ENCODE assay signal across 8 mouse cellular contexts in the genomic region with DNA sequence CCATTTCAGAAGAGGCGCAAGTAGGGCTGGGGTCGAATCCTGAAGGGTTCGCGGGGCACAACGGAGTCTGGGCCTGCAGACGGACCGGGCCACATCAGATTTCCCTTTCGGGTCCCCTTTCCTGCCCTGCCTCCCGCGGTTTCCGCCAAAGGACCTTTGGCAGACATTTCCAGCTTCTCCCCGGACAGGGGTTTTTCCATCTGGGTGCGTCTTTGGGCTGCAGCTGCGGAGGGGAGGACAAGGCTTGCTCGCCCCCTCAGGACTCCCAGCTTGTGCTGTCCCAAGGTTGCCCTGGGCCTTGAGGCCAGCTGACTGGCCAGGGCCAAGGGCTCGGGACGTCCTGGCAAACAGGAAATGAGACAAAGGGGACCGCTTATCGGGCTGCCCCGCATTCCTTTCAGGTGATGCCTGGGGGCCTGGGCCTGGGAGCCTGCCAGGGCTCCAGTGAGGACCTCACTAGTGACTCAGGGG. TPM values are rescaled to one million over a fixed set of nuclear protein-coding genes. Genes with fewer than 3 reads are reported as not detected.
DNase-seq lines count a peak whose midpoint lies in the region; ATAC-seq lines count a peak whose summit lies in the region.

No protein-coding gene starts in this region.

- no peak for ATAC-seq in heart, embryonic 11.5 days (replicated peaks; ENCODE audit: insufficient number of reproducible peaks, low FRiP score, low TSS enrichment)
- peak; percentile 48 for ATAC-seq in lung, embryonic 16.5 days (ENCODE audit: low read depth)

- H3K9ac ChIP-seq in heart, embryonic 11.5 days (ENCODE audit: low read depth, low read length): peak overlapping the region; percentile 68
- H3K9ac ChIP-seq in lung, embryonic 16.5 days (ENCODE audit: low read length): peak overlapping the region; percentile 56

- DNase-seq in urinary bladder, postnatal 14 days (ENCODE audit: low spot score): peak; percentile 69
- DNase-seq in urinary bladder, postnatal 25 days (ENCODE audit: low spot score): no peak
- peak; percentile 55 to 61 for DNase-seq in kidney, adult 8-10 months
- no peak for DNase-seq in thymus, postnatal 4 days
- no peak for DNase-seq in right cerebral cortex, postnatal 10 days (ENCODE audit: low spot score in 2 of 2)
- no peak for DNase-seq in cerebellum, postnatal 36 days

- no peaks in the 10 kb centered on the region for H3K36me3 ChIP-seq in heart, embryonic 11.5 days (ENCODE audit: control insufficient read depth, insufficient read depth, low read length)
- H3K36me3 ChIP-seq in lung, embryonic 16.5 days (ENCODE audit: control insufficient read depth, insufficient read depth, low read length): 0 out of 2 replicates have a peak, but pooled peaks cover 2% of the 10 kb centered on the region

- H3K4me1 ChIP-seq in heart, embryonic 11.5 days (ENCODE audit: control insufficient read depth, insufficient read depth, low read length): peaks cover 43% of the 10 kb centered on the region
- H3K4me1 ChIP-seq in lung, embryonic 16.5 days (replicated peaks; ENCODE audit: control insufficient read depth, insufficient read depth, low read length): peaks cover 38% of the 10 kb centered on the region

- peak overlapping the region; percentile 46 for H3K27ac ChIP-seq in heart, embryonic 11.5 days (ENCODE audit: low read depth, low read length)
- H3K27ac ChIP-seq in lung, embryonic 16.5 days (ENCODE audit: low read length): peak overlapping the region; percentile 51

- peak overlapping the region; percentile 26 for H3K4me3 ChIP-seq in heart, embryonic 11.5 days (ENCODE audit: low read depth, low read length)
- H3K4me3 ChIP-seq in lung, embryonic 16.5 days (ENCODE audit: low read length): peak overlapping the region; percentile 28

- H3K27me3 ChIP-seq in heart, embryonic 11.5 days (ENCODE audit: control insufficient read depth, insufficient read depth, low read length): peaks cover 2% of the 10 kb centered on the region; the same call in 1 of the 2 replicates
- no peaks in the 10 kb centered on the region for H3K27me3 ChIP-seq in lung, embryonic 16.5 days (ENCODE audit: control insufficient read depth, insufficient read depth, low read depth, low read length)

- H3K9me3 ChIP-seq in heart, embryonic 11.5 days (replicated peaks; ENCODE audit: control insufficient read depth, low read length): no peaks in the 10 kb centered on the region
- H3K9me3 ChIP-seq in lung, embryonic 16.5 days (ENCODE audit: control insufficient read depth, low read length): no peaks in the 10 kb centered on the region

- 3% methylated on average over 20 of the region's 20 CpGs for whole genome bisulfite sequencing in heart, embryonic 11.5 days (ENCODE audit: insufficient replicate concordance)
- 6% methylated on average over 20 of the region's 20 CpGs for WGBS in lung, embryonic 16.5 days

- peak overlapping the region; percentile 61 for H3K4me2 ChIP-seq in heart, embryonic 11.5 days
- peak overlapping the region; percentile 44 for H3K4me2 ChIP-seq in lung, embryonic 16.5 days (ENCODE audit: low read depth, low read length)

RNA-seq across cellular contexts. Expression of gene Tinagl1, which starts 11.5 kb away (rescaled TPM):
- polyA plus RNA-seq in heart, embryonic 11.5 days (2014; fragmentation: Nextera tagmentation; extraction: Ambion mirVana): 31.0 and 33.9 TPM in 2 replicates
- polyA plus RNA-seq in lung, embryonic 16.5 days (2015; fragmentation: Nextera tagmentation; extraction: Ambion mirVana): 73.3 and 81.6 TPM in 2 replicates

RNA-seq across cellular contexts. Expression of gene Hcrtr1, which starts 24.3 kb away (rescaled TPM):
- polyA plus RNA-seq in heart, embryonic 11.5 days (2014; fragmentation: Nextera tagmentation; extraction: Ambion mirVana): 0.07 and 0.20 TPM in 2 replicates
- 0.34 and 0.40 TPM in 2 replicates for polyA plus RNA-seq in lung, embryonic 16.5 days (2015; fragmentation: Nextera tagmentation; extraction: Ambion mirVana)

RNA-seq across cellular contexts. Expression of gene Gm853, which starts 58.8 kb away (rescaled TPM):
- not detected in 2 replicates for polyA plus RNA-seq in heart, embryonic 11.5 days (2014; fragmentation: Nextera tagmentation; extraction: Ambion mirVana)
- not detected in 2 replicates for polyA plus RNA-seq in lung, embryonic 16.5 days (2015; fragmentation: Nextera tagmentation; extraction: Ambion mirVana)

Comparison
In these comparisons a context has a peak if more than half of its experiments do, and no peak if none do; other contexts are left out.
1. DNase-seq: peak in urinary bladder, postnatal 14 days (single experiment) and kidney, adult 8-10 months (2 of 2); none in urinary bladder, postnatal 25 days (single experiment), thymus, postnatal 4 days (single experiment), right cerebral cortex, postnatal 10 days (0 of 2) and cerebellum, postnatal 36 days (0 of 2).